Mouse (Mus musculus) lung, embryonic 15.5 days (tissue): ENCODE data around the gene Tmem221. TPM values are rescaled to one million over a fixed set of nuclear protein-coding genes. Genes with fewer than 3 reads are reported as not detected.
A peak's percentile ranks its signal among the peaks of the same experiment; 100 is the strongest.

Source experiments
- ATAC-seq: fragments of 200-750 bp; cut with Nextera tagmentation; 2 replicates; pipeline ENCODE4 v1.8.0; 2017; ENCODE audit warnings: moderate number of reproducible peaks, borderline replicate concordance; ENCODE audit not compliant: low FRiP score, low TSS enrichment; ENCODE audit errors: extremely low read depth
- H3K27ac ChIP-seq: fragments of 300-500 bp; sonication (generic); 2 replicates; pipeline ENCODE4 v1.5.1; 2015; ENCODE audit warnings: moderate library complexity, mild to moderate bottlenecking, inconsistent platforms
- H3K27me3 ChIP-seq: fragments of 300-500 bp; sonication (generic); 2 replicates; pipeline ENCODE4 v1.6.1; 2015; ENCODE audit warnings: inconsistent platforms
- H3K36me3 ChIP-seq: fragments of 300-500 bp; sonication (generic); 2 replicates; pipeline ENCODE4 v1.6.1; 2015; ENCODE audit warnings: inconsistent platforms
- H3K4me1 ChIP-seq: fragments of 300-500 bp; sonication (generic); 2 replicates; pipeline ENCODE4 v1.6.1; 2015; ENCODE audit warnings: inconsistent platforms
- H3K4me2 ChIP-seq: fragments of 300-500 bp; sonication (generic); 2 replicates; pipeline ENCODE4 v1.6.1; 2015; ENCODE audit warnings: inconsistent platforms, mild to moderate bottlenecking, moderate library complexity
- H3K4me3 ChIP-seq: fragments of 300-500 bp; sonication (generic); 2 replicates; pipeline ENCODE4 v1.5.1; 2015; ENCODE audit warnings: mild to moderate bottlenecking, inconsistent platforms
- H3K9ac ChIP-seq: fragments of 300-500 bp; sonication (generic); 2 replicates; pipeline ENCODE4 v1.6.1; 2015; ENCODE audit warnings: inconsistent platforms
- H3K9me3 ChIP-seq: fragments of 300-500 bp; sonication (generic); 2 replicates; pipeline ENCODE4 v1.6.1; 2016; ENCODE audit warnings: inconsistent platforms
- WGBS: fragments of 180-500 bp; shearing (Covaris S2); methylation state at CpG from one replicate; pipeline ENCODE4 v1.1.7; 2015; 5-methylcytosine and 5-hydroxymethylcytosine counted together
- polyA plus RNA-seq: library from polyadenylated mRNA; unstranded; fragments of >200 nt; fragmentation: Nextera tagmentation; extraction: Ambion mirVana; gene quantifications from 2 replicates; pipeline ENCODE4 v1.2.1, GENCODE M21; 2015

Gene Tmem221
- polyA plus RNA-seq, 1 experiment from 2014 or later, result 4.6 TPM

DNA sequence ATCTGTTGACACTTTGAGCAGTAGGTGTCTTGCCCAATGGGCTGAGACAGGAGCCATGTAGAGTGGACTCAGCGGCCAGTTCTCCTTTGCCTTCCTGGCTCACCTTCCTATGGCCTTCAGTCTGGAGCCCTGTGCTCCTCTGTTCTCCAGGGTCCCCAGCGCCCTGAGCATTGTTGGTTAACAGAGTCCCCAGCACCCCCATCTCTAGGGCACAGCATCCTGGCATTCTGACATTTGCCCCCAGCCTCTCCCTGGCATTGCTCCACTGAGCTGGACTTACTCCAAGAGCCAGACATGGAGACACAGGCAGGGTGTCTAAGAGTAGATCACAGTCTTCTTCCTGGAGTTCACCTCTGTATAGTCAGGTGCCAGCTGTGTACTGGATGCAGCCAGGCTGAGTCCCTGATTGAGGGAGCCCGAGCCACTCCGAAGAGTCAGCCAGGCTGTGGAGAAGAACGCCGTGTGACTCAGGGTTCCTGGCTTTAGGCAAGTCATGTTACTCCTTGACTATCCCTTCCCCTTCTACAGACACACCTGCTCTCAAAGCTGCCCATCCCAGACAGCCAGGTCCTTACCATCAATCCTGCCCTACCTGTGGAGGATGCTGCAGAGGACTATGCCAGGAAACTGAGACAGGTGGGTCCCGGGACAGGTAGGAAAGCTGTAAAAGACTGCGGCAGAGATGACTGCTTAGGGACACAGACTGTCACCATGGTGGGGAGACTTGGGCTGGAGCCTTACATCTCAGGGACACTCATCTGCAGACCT lies 35.1 kb upstream of the Tmem221 start:
- H3K9me3 ChIP-seq, result no peaks in the 10 kb centered on the region
- peaks cover 28% of the 10 kb centered on the region for H3K4me1 ChIP-seq
- H3K27ac ChIP-seq, result no peak overlapping the region
- peak overlapping the region; percentile 89; the same call in 1 of the 2 replicates for H3K4me2 ChIP-seq
- ATAC-seq, result no peak
- H3K27me3 ChIP-seq, result no peaks in the 10 kb centered on the region
- 88% methylated on average over 8 of the region's 8 CpGs for WGBS
- H3K4me3 ChIP-seq, result peak overlapping the region; percentile 72; the same call in 1 of the 2 replicates
- H3K36me3 ChIP-seq, result no peaks in the 10 kb centered on the region; the same call in 1 of the 2 replicates
- H3K9ac ChIP-seq, result no peak overlapping the region

GRCm38 (mm10) chr8:71592374-71593170 lies 33.9 kb upstream of the Tmem221 start:
- no peaks in the 10 kb centered on the region; the same call in 1 of the 2 replicates for H3K36me3 ChIP-seq
- peaks cover 28% of the 10 kb centered on the region for H3K4me1 ChIP-seq
- peak overlapping the region; percentile 83 for H3K9ac ChIP-seq
- H3K9me3 ChIP-seq, result no peaks in the 10 kb centered on the region
- H3K27ac ChIP-seq, result peak overlapping the region; percentile 98
- ATAC-seq, result peak; percentile 73
- H3K4me3 ChIP-seq, result peak overlapping the region; percentile 72
- H3K27me3 ChIP-seq, result no peaks in the 10 kb centered on the region
- WGBS, result 3% methylated on average over 60 of the region's 60 CpGs
- H3K4me2 ChIP-seq, result peak overlapping the region; percentile 89

DNA sequence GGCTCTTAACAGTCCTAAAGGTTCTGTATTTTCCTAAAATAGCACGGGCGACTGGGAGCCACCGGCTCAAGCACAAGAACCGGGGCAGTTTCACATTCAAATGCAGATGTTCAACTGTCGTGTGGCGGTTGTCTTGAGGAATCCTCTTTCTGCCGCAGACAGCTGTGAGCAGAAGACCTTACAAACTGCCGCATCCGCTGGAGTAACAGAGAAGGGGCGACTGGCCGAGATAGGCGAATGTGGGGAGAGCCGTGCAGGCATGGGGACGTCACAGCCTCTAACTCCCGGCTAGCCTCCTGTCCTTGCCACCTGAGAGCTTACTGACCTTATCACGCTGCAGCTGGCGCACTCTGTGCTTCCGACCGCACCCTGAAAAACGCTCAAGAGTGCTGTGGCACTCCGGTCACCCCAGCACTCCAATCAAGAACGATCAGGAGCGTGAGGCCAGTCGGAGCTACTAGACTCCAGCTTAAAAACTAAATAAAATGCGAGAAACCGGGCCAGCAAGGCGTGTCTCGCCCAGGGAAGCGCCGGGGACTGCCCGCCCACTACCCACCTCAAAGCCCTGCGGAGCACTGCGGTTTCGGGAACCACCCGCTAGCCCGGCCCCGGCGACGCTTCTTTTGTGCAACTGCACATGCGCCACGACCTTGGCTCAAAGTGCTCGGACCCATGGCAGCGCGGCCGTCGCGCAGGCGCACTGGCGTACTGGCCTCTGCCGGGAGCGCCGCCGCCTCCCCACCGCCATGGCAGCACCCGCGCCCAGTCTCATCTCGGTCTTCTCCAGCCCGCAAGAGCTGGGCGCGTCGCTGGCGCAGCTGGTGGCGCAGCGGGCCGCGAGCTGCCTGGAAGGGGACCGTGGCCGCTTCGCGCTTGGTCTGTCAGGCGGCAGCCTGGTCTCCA lies 33.1 kb upstream of the Tmem221 start, which contains the start of gene Pgls:
Gene Pgls, plus strand, starts transcription at position 706 of the 903 bp plus-strand sequence.
- peak within 1 kb of the TSS; percentile 89 for H3K4me2 ChIP-seq
- no peaks in the 10 kb centered on the region for H3K27me3 ChIP-seq
- peaks cover 28% of the 10 kb centered on the region for H3K4me1 ChIP-seq
- H3K27ac ChIP-seq, result peak within 1 kb of the TSS; percentile 98
- H3K4me3 ChIP-seq, result peak within 1 kb of the TSS; percentile 72
- H3K9ac ChIP-seq, result peak within 1 kb of the TSS; percentile 83
- no peaks in the 10 kb centered on the region for H3K9me3 ChIP-seq
- H3K36me3 ChIP-seq, result no peaks in the 10 kb centered on the region; the same call in 1 of the 2 replicates
- WGBS, result under 1% methylated on average over 71 of the region's 71 CpGs
- peak; percentile 93 for ATAC-seq

DNA sequence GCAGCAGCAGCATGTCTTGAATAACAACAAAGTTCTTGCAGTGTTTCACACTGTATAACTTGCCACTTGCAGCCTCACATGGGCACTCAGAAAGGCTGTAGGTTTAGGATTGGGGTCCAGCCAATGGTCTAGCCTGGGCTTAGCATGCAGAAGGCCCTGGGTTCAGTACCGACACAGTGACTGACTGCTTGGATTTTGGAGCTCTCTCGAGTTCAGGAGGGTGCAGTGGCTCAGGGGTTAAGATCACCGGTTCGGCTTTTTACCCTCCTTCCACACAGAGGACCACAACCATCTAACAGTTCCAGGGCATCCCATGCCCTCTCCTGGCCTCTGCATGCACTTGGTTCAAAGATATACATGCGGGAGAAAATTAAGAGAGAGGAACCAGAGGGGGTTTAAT lies 32.3 kb upstream of the Tmem221 start:
- Histone ChIP-seq H3K4me2 (peak overlapping the region; percentile 89), H3K27ac (no peak overlapping the region), H3K27me3 (no peaks in the 10 kb centered on the region), H3K36me3 (no peaks in the 10 kb centered on the region; the same call in 1 of the 2 replicates), H3K9ac (peak overlapping the region; percentile 83), H3K4me1 (peaks cover 21% of the 10 kb centered on the region), H3K9me3 (no peaks in the 10 kb centered on the region), H3K4me3 (peak overlapping the region; percentile 72)
- no peak for ATAC-seq
- 13% methylated on average over 5 of the region's 5 CpGs for WGBS

DNA sequence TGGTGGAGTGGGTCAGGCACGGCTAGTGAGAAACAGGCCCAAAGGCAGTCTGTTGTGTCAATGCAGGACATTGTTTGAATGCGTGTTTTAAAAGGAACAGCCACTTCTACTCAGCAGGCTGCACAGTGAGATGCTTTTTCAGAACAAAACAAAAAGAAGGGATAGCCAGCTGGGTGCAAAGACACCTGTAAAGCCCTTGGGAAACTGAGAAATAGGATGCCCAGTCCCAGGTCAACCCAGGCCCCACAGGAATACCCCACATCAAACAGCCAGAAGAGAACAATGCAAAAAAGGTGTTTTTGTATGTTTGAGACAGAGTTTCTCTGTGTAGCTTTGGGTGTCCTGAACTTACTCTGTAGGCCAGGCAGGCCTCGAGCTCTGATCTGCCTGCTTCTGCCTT lies 30.1 kb upstream of the Tmem221 start:
- WGBS, result 61% methylated on average over 3 of the region's 3 CpGs
- Histone ChIP-seq H3K9me3 (no peaks in the 10 kb centered on the region), H3K4me1 (peaks cover 17% of the 10 kb centered on the region), H3K4me2 (no peak overlapping the region), H3K9ac (no peak overlapping the region), H3K27me3 (no peaks in the 10 kb centered on the region), H3K4me3 (no peak overlapping the region), H3K36me3 (peaks cover 7% of the 10 kb centered on the region; the same call in 1 of the 2 replicates), H3K27ac (no peak overlapping the region)
- no peak for ATAC-seq

GRCm38 (mm10) chr8:71586891-71587290 lies 28.2 kb upstream of the Tmem221 start:
- Histone ChIP-seq H3K27me3 (no peaks in the 10 kb centered on the region), H3K4me3 (no peak overlapping the region), H3K4me2 (no peak overlapping the region), H3K4me1 (peaks cover 6% of the 10 kb centered on the region), H3K9ac (no peak overlapping the region), H3K9me3 (no peaks in the 10 kb centered on the region), H3K27ac (no peak overlapping the region), H3K36me3 (peaks cover 7% of the 10 kb centered on the region; the same call in 1 of the 2 replicates)
- WGBS, result 72% methylated on average over 2 of the region's 2 CpGs
- ATAC-seq, result no peak

DNA sequence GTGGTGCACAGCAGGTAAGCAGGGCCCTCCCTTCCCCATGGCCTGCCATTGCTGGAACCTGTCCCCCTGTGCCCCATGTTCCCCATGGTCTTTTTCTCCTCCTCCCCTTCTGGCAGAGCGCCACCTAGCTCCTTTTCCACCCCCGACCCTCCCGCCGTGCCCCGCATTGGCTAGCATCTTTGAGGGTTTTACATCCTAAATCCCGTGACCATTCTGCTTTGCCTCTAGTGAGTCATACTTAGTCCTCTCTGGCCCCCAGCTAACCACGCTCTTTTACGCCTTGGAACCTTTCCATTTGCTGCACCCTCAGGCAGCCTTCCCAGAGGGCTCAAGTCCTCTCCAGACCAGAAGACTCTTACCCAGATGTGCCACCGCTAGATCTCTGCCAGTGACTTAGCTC lies 21.5 kb upstream of the Tmem221 start:
- Histone ChIP-seq H3K4me1 (no peaks in the 10 kb centered on the region), H3K27me3 (no peaks in the 10 kb centered on the region), H3K36me3 (peaks cover 7% of the 10 kb centered on the region; the same call in 1 of the 2 replicates), H3K4me3 (no peak overlapping the region), H3K9ac (no peak overlapping the region), H3K27ac (no peak overlapping the region), H3K4me2 (no peak overlapping the region), H3K9me3 (no peaks in the 10 kb centered on the region)
- no peak for ATAC-seq
- WGBS, result 54% methylated on average over 9 of the region's 9 CpGs

DNA sequence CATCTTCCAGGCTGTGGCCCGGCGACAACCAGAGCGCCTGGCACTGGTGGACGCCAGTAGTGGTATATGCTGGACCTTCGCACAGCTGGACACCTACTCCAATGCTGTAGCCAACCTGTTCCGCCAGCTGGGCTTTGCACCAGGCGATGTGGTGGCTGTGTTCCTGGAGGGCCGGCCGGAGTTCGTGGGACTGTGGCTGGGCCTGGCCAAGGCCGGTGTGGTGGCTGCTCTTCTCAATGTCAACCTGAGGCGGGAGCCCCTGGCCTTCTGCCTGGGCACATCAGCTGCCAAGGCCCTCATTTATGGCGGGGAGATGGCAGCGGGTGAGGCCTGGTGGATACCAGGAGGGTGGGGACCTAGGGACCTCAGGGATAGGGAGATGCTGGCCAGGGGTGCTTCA lies 20.8 kb upstream of the Tmem221 start:
- H3K4me1 ChIP-seq, result no peaks in the 10 kb centered on the region
- no peaks in the 10 kb centered on the region for H3K9me3 ChIP-seq
- H3K4me2 ChIP-seq, result no peak overlapping the region
- H3K27me3 ChIP-seq, result no peaks in the 10 kb centered on the region
- no peak overlapping the region for H3K27ac ChIP-seq
- H3K36me3 ChIP-seq, result peaks cover 2% of the 10 kb centered on the region; the same call in 1 of the 2 replicates
- no peak for ATAC-seq
- no peak overlapping the region for H3K9ac ChIP-seq
- H3K4me3 ChIP-seq, result no peak overlapping the region
- WGBS, result 88% methylated on average over 14 of the region's 14 CpGs

GRCm38 (mm10) chr8:71579009-71579408 lies 20.3 kb upstream of the Tmem221 start:
- Histone ChIP-seq H3K27ac (no peak overlapping the region), H3K4me2 (no peak overlapping the region), H3K9ac (no peak overlapping the region), H3K36me3 (no peaks in the 10 kb centered on the region; the same call in 1 of the 2 replicates), H3K4me1 (no peaks in the 10 kb centered on the region), H3K9me3 (no peaks in the 10 kb centered on the region), H3K4me3 (no peak overlapping the region), H3K27me3 (no peaks in the 10 kb centered on the region)
- 67% methylated on average over 1 of the region's 1 CpGs for WGBS
- no peak for ATAC-seq

DNA sequence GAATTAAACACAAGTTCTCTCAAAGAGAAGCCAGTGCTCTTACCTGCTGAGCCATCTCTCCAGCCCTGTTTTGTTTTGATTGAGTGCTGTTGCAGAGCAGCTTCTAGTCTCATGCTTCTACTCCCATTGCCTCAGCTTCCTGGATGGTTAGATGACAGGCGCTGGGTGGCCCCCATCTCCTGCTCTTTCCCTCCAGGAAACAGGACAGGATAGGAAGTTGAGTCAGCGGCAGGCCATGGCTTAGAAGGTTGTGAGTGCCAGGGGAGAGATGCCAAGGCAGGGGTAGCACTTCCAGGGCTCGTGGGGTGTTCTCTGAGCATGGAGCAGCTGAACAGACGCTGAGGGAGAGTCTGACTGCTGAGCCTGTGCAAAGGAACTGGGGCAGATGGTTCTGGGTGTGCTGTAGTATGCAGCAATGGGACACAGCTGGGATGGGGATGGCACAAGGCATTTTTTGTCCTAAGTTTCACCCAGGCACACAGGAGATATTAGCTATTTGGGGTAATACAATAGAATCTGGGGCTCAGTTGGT lies 19.3 kb upstream of the Tmem221 start:
- Histone ChIP-seq H3K9ac (no peak overlapping the region), H3K27me3 (no peaks in the 10 kb centered on the region), H3K9me3 (no peaks in the 10 kb centered on the region), H3K4me2 (no peak overlapping the region), H3K4me3 (no peak overlapping the region), H3K27ac (no peak overlapping the region), H3K4me1 (peaks cover 3% of the 10 kb centered on the region), H3K36me3 (no peaks in the 10 kb centered on the region; the same call in 1 of the 2 replicates)
- whole genome bisulfite sequencing, result 58% methylated on average over 4 of the region's 4 CpGs
- no peak for ATAC-seq

DNA sequence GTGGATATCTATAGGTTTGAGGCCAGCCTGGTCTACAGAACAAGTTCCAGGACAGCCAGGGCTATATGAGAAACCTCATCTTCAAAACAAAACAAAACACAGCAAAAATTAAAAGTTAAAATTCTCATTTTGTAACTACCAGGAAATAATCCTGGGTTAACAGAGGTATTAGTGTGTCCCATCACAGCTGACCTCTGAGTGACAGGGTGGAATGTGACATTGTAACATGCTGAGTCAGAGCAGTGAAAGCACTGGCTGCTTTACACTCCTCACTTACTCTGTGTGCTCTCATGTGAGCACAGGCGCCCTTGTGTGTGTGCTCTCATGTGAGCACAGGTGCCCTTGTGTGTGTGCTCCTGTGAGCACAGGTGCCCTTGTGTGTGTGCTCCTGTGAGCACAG lies 16.3 kb upstream of the Tmem221 start:
- Histone ChIP-seq H3K36me3 (no peaks in the 10 kb centered on the region), H3K9me3 (no peaks in the 10 kb centered on the region), H3K27ac (no peak overlapping the region), H3K9ac (no peak overlapping the region), H3K4me2 (no peak overlapping the region), H3K27me3 (no peaks in the 10 kb centered on the region), H3K4me3 (no peak overlapping the region), H3K4me1 (peaks cover 22% of the 10 kb centered on the region)
- WGBS, result 31% methylated on average over 1 of the region's 1 CpGs
- ATAC-seq, result no peak
